Mouse (Mus musculus): ENCODE measurements at regions not wholly inside any gene's neighbourhood (a gene's known extent, or its start where the extent isn't known, plus 50 kb on each side); places are given as distances from the start of the nearest gene placed in this dataset.

- DNase-seq (ENCODE audit: low read depth, low spot score) = no peak
- 73% methylated on average over 10 of the region's 10 CpGs for WGBS
These were observed 219.8 kb upstream of the Mocs1 start for GRCm38 (mm10) chr17:49208315-49208820.

GRCm38 (mm10) chr17:49212918-49213317, 215.2 kb upstream of the Mocs1 start:
- 93% methylated on average over 13 of the region's 13 CpGs for WGBS
- DNase-seq (ENCODE audit: low read depth, low spot score) = no peak

- 73% methylated on average over 8 of the region's 8 CpGs for WGBS
- DNase-seq (ENCODE audit: low read depth, low spot score) = no peak
These were observed 212.9 kb upstream of the Mocs1 start for GRCm38 (mm10) chr17:49215281-49215680.

- no peak for DNase-seq (ENCODE audit: low read depth, low spot score)
- 81% methylated on average over 4 of the region's 4 CpGs for WGBS
These were observed 208.5 kb upstream of the Mocs1 start for GRCm38 (mm10) chr17:49219512-49220197.

- 74% methylated on average over 7 of the region's 7 CpGs for WGBS
- no peak for DNase-seq (ENCODE audit: low read depth, low spot score)
These were observed 204.9 kb upstream of the Mocs1 start for GRCm38 (mm10) chr17:49223212-49223611.

- WGBS = 66% methylated on average over 2 of the region's 2 CpGs
- no peak for DNase-seq (ENCODE audit: low read depth, low spot score)
These were observed 204.5 kb upstream of the Mocs1 start for GRCm38 (mm10) chr17:49223651-49224050.

GRCm38 (mm10) chr17:49225255-49226015, 202.7 kb upstream of the Mocs1 start:
- DNase-seq (ENCODE audit: low read depth, low spot score) = no peak
- 57% methylated on average over 9 of the region's 9 CpGs for WGBS

- no peak for DNase-seq (ENCODE audit: low read depth, low spot score)
- WGBS = 53% methylated on average over 6 of the region's 6 CpGs
These were observed 202.2 kb upstream of the Mocs1 start for GRCm38 (mm10) chr17:49226016-49226400.

GRCm38 (mm10) chr17:49231287-49231686, 196.9 kb upstream of the Mocs1 start:
- 67% methylated on average over 3 of the region's 3 CpGs for WGBS
- DNase-seq (ENCODE audit: low read depth, low spot score) = no peak

- no peak for DNase-seq (ENCODE audit: low read depth, low spot score)
These were observed 188.1 kb upstream of the Mocs1 start for GRCm38 (mm10) chr17:49240097-49240496.

- DNase-seq (ENCODE audit: low read depth, low spot score) = no peak
- WGBS = 59% methylated on average over 2 of the region's 2 CpGs
These were observed 184.7 kb upstream of the Mocs1 start for GRCm38 (mm10) chr17:49243419-49243818.

GRCm38 (mm10) chr17:49245013-49245412, 183.1 kb upstream of the Mocs1 start:
- no peak for DNase-seq (ENCODE audit: low read depth, low spot score)
- 63% methylated on average over 2 of the region's 2 CpGs for WGBS

GRCm38 (mm10) chr17:49247215-49247614, 180.9 kb upstream of the Mocs1 start:
- WGBS = 68% methylated on average over 17 of the region's 17 CpGs
- no peak for DNase-seq (ENCODE audit: low read depth, low spot score)

- DNase-seq (ENCODE audit: low read depth, low spot score) = no peak
- WGBS = 65% methylated on average over 8 of the region's 8 CpGs
These were observed 177.2 kb upstream of the Mocs1 start for GRCm38 (mm10) chr17:49250726-49251537.

- WGBS = 77% methylated on average over 3 of the region's 3 CpGs
- no peak for DNase-seq (ENCODE audit: low read depth, low spot score)
These were observed 175.9 kb upstream of the Mocs1 start for GRCm38 (mm10) chr17:49252271-49252670.

- no peak for DNase-seq (ENCODE audit: low read depth, low spot score)
These were observed 169.7 kb upstream of the Mocs1 start for GRCm38 (mm10) chr17:49258496-49258895.

GRCm38 (mm10) chr17:49262394-49262793, 165.8 kb upstream of the Mocs1 start:
- 26% methylated on average over 4 of the region's 4 CpGs for WGBS

GRCm38 (mm10) chr17:49266343-49266742, 161.8 kb upstream of the Mocs1 start:
- WGBS = 93% methylated on average over 4 of the region's 4 CpGs
- no peak for DNase-seq (ENCODE audit: low read depth, low spot score)

More at GRCm38 (mm10) chr17:49262394-49262793, 165.8 kb upstream of the Mocs1 start:
- no peak for DNase-seq (ENCODE audit: low read depth, low spot score)

- WGBS = 72% methylated on average over 7 of the region's 7 CpGs
- DNase-seq (ENCODE audit: low read depth, low spot score) = no peak
These were observed 158.2 kb upstream of the Mocs1 start for GRCm38 (mm10) chr17:49269943-49270342.
